Mouse (Mus musculus) testis, adult 2 months (tissue): ENCODE data around the gene A830031A19Rik.

Experiments
- CTCF ChIP-seq: fragments of 200-500 bp; IDR thresholded peaks from 2 replicates; pipeline ENCODE4 v1.5.1; 2012; ENCODE audit warnings: low read depth, mild to moderate bottlenecking, inconsistent platforms, low read length, moderate library complexity; ENCODE audit not compliant: control insufficient read depth, insufficient read depth, insufficient replicate concordance
- POLR2A ChIP-seq: fragments of 200-500 bp; IDR thresholded peaks from 2 replicates; pipeline ENCODE4 v1.6.1; 2012; ENCODE audit warnings: low read depth, mild to moderate bottlenecking, inconsistent platforms, low read length, moderate library complexity; ENCODE audit not compliant: control insufficient read depth

DNA sequence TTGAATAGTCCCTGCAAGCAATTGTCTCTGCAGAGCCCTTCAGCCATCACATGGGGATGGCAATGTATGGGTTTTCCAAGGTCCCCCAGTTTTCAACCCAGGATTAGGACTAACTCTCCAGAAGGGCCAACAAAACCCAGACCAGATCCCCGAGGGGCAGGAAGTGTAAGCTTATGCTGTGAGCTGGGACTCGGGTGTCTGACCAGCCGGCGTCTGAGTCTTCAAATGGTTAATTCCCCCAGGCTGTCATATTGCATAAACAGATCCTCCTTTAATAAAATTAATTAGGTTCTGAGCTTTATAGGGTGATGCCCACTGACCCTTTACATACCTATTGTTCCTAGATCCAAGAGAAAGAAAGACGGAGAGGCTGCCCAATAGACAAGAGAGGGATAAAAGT lies 14.4 kb downstream of the A830031A19Rik start:
- no peak for TF ChIP-seq CTCF
- no peak for TF ChIP-seq POLR2A
